Mouse (Mus musculus) brain, embryonic 14.5 days (tissue): ENCODE data around the gene Etd. TPM values are rescaled to one million over a fixed set of nuclear protein-coding genes. Genes with fewer than 3 reads are reported as not detected.
A peak's percentile ranks its signal among the peaks of the same experiment; 100 is the strongest.
"Not testable (repeated sequence)": the region's sequence is repeated elsewhere in the genome, so short reads cannot be mapped to it uniquely, and the experiment has no call there.

Experiments
- DNase-seq: peaks from one replicate; pipeline ENCODE4 v3.0.0-alpha.2; 2011; ENCODE audit warnings: low read depth
- CTCF ChIP-seq: fragments of 200-500 bp; IDR thresholded peaks from 2 replicates; pipeline ENCODE4 v1.5.1; 2012; ENCODE audit warnings: inconsistent platforms, mild to moderate bottlenecking, moderate library complexity, borderline replicate concordance; ENCODE audit not compliant: insufficient read depth, insufficient read length; ENCODE audit errors: extremely low read depth
- POLR2A ChIP-seq: fragments of 200-500 bp; IDR thresholded peaks from 2 replicates; pipeline ENCODE4 v1.6.1; 2012; ENCODE audit warnings: mild to moderate bottlenecking, inconsistent platforms, borderline replicate concordance; ENCODE audit not compliant: poor library complexity, insufficient read depth, insufficient read length, severe bottlenecking; ENCODE audit errors: extremely low read depth
- polyA plus RNA-seq: library from polyadenylated mRNA; depleted of rRNA; stranded (reverse); fragments of >200 nt; gene quantifications from 2 replicates; pipeline ENCODE4 v1.2.3, GENCODE M21; 2012; rRNA removed

The Etd gene
- polyA plus RNA-seq: not detected in 2 replicates

DNA sequence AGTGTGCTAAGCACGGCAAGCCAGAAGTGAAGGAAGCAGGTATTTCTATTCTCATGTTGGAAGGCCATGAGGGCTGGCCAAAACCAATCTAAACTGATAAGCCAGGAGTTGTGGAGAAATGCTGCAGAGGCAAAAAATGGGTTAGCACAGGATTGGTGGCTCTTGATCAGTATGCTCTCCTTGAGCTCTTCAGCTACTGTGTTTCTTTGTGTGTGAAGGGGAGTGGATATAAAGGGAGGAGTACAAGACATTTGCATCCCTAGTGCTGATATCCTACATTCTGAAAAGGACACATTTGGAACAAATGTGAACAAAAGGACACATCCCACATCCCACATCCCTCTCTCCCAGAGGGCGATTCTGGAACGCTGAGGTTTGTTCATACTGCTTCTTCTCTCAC, at the start of gene Etd:
Etd (plus strand) TSS at position 301 of the 400 bp plus-strand sequence.
- TF ChIP-seq CTCF (no peak), POLR2A (no peak)
- DNase-seq: no peak

DNA sequence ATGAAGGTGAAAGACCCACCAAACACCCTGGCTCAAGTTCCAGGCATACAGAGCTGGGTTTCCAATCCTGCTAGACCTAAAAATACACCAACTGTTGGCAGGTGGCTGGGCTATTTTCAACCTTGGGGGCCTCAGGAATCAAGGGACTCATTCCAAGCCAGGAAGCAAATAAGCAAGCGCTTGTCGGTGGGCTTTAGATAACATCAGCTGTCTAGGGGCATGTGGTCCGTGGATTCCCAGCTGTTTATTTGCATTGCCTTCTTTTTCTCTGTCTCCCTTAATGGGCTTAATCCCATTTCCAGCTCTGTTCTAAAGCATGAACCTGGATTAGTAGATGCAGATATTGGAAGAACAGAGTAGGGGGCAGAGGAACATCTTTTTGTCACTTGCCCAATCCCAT, 48.4 kb upstream of the Etd start:
- no peak for TF ChIP-seq CTCF
- TF ChIP-seq POLR2A: no peak
- DNase-seq: no peak

DNA sequence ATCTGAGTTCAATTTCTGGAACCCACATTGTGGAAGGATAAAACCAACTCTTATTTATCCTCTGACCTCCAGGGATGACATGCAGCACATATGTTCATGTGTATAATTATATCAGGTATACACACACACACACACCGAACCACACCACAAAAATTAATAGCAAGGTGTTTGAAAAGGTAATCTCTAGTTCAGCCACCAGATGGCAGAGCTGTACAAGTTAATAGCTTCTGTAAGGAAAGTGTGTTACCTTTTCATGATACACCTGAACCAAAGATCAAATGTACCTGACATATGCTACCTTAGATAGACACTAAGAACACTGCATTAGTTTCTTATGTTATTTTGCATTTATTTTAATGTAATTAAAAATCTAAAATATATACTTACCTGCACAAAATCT, 1.8 kb upstream of the Etd start:
- TF ChIP-seq POLR2A: no peak
- TF ChIP-seq CTCF: peak; percentile 28; the same call in 1 of the 2 replicates
- peak; percentile 41 for DNase-seq

DNA sequence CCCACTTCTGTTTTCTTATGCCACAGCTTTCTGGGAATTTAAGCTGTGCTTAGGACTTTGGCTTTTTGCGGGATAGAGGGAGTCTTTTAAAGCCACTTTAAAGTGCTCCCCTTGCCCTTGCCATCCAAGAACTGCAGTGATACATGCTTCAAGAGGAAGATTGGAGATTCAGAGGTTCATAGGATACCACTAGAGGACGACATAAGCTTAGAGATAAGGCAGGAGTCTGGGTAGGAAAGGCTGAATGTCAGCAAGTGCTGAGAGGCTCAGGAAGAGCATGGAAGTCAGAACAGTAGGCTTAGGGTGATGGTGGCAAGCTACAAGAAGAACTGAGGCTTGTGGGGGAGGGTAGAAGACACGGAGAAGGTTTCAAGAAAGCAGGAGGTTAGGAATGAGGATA, 24.9 kb downstream of the Etd start:
- TF ChIP-seq CTCF (peak; percentile 20; the same call in 1 of the 2 replicates), POLR2A (no peak)
- DNase-seq: peak; percentile 11

DNA sequence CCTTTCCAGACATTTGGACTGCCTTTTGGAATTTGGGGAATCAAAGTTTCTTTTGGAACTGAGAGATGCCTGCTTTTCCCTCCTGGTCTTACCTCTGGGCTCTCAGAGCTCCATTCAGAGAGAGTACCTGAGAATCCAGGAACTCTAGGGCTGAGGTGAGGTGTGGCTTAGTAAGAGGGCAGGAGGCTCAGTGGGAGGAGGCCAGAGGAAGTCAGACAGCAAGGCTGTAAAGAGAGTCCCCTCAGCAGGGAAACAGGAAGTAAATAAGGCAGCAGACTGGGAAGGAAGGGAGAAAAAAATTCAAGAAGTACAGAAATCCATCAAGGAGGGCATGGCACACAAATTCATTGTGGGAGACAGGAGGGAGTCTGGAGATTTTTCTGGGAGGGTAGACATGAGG, 29.5 kb downstream of the Etd start:
- not testable (repeated sequence) for DNase-seq

Other genes with a start within 250 kb of the Etd start
- 0.88 and 0.97 TPM in 2 replicates for gene Plac1, start 194.8 kb upstream of the Etd start, polyA plus RNA-seq
- 6.0 and 8.6 TPM in 2 replicates for gene Fam122b, start 165.1 kb upstream of the Etd start, polyA plus RNA-seq
- gene Fam122c, start 161.5 kb upstream of the Etd start, polyA plus RNA-seq: not detected in 2 replicates
- 17.7 and 20.9 TPM in 2 replicates for gene Mospd1, start 64.4 kb upstream of the Etd start, polyA plus RNA-seq
- 146 and 171 TPM in 2 replicates for gene Rtl8c, start 173.1 kb downstream of the Etd start, polyA plus RNA-seq
- 0.25 TPM in 1 of 2 replicates, not detected in the other for gene Gm14597, start 174.1 kb downstream of the Etd start, polyA plus RNA-seq
- 286 and 338 TPM in 2 replicates for gene Rtl8a, start 208.8 kb downstream of the Etd start, polyA plus RNA-seq
- 347 and 365 TPM in 2 replicates for gene Rtl8b, start 235.5 kb downstream of the Etd start, polyA plus RNA-seq